In the genomic region with DNA sequence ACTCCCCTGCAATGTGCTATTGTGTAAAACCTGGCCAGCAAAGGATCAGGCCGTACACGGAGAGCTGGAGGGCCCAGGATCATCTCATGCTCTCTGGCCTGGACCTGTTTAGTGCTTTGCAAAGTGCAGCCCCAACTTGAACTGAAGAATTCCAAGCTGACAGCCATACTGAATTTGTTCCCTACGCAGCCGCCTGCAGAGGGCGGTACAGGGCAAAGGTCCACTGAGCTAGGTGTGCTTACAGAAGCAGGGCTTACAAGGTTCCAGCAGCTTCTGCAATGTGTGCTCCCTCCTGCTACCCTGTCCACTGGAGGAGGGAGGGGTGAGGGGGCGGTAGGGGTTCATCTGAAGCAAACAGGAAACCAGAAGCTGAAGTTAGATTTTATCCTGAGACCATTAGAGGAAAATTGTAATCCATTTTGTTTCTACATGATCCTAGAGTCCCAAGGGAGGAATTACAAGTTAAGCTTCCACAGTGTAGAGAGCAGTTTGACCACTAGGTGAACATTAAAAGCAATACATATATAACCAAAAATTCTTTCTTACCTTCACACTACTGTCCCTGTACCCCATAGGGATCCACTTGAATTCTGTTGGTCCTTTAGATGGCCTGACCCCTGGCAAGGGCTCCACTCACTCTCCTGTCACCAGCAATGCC, we compare ENCODE assay signal across 12 mouse cellular contexts. TPM values are rescaled to one million over a fixed set of nuclear protein-coding genes. Genes with fewer than 3 reads are reported as not detected.
A peak's percentile ranks its signal among the peaks of the same experiment; 100 is the strongest.
DNase-seq lines count a peak whose midpoint lies in the region; ATAC-seq and TF ChIP-seq lines count a peak whose summit lies in the region.
"Not testable (repeated sequence)": the region's sequence is repeated elsewhere in the genome, so short reads cannot be mapped to it uniquely, and the experiment has no call there.
"Had no signal": no experiment of that assay in that cellular context is flagged by ENCODE, and none has a peak within 500 bp of the region (broad histone marks: within the 10 kb centered on the region; RNA-seq: fewer than 3 reads in every experiment).

No protein-coding gene starts in this region.

- H3K36me3 ChIP-seq in CH12.LX (replicated peaks in 1 of 2; ENCODE audit: control insufficient read depth in 1 of 2, insufficient read depth in 1 of 2, low read length in 1 of 2); heart, postnatal 0 days (replicated peaks; ENCODE audit: control insufficient read depth, insufficient read depth, low read length); liver, embryonic 14.5 days (replicated peaks; ENCODE audit: control insufficient read depth, insufficient read depth, low read depth): not testable (repeated sequence)

- in situ Hi-C loops in CH12.LX (cut with MboI; ENCODE audit: low pct_ligation_motif_present, low pct_unique_long_range_greater_than_20kb, low sequenced_read_pairs) = loop anchor here (25.0 kb wide), 1 partner anchor 164 kb away; the partner anchor contains the start of gene Apol7e

- not testable (repeated sequence) for TF ChIP-seq EP300 in CH12.LX (IDR thresholded peaks at IDR 0.05; ENCODE audit: low read length); heart, postnatal 0 days (IDR thresholded peaks at IDR 0.05; ENCODE audit: low read depth); liver, embryonic 14.5 days (IDR thresholded peaks at IDR 0.05; ENCODE audit: low read depth)

- not testable (repeated sequence) for H3K27ac ChIP-seq in CH12.LX (ENCODE audit: insufficient read depth, low read depth); heart, postnatal 0 days (ENCODE audit: low read depth); liver, embryonic 14.5 days

- not testable (repeated sequence) for H3K4me3 ChIP-seq in CH12.LX (replicated peaks in 1 of 3; ENCODE audit: low read depth in 2 of 3, low read length in 2 of 3, poor library complexity in 1 of 3); heart, postnatal 0 days (ENCODE audit: low read depth, low read length); liver, embryonic 14.5 days (ENCODE audit: insufficient read depth in 1 of 2, low read depth in 2 of 2, low read length in 2 of 2)

- not testable (repeated sequence) for H3K9me3 ChIP-seq in CH12.LX (replicated peaks; ENCODE audit: low read length); heart, postnatal 0 days (replicated peaks; ENCODE audit: control insufficient read depth, low read length); liver, embryonic 14.5 days (ENCODE audit: control insufficient read depth, low read length)

- WGBS in heart, postnatal 0 days = 11% methylated on average over 6 of the region's 6 CpGs
- 12% methylated on average over 6 of the region's 6 CpGs for WGBS in liver, embryonic 14.5 days (ENCODE audit: insufficient replicate concordance)

- TF ChIP-seq RAD21 in CH12.LX (IDR thresholded peaks at IDR 0.05; ENCODE audit: low read depth, low read length) = peak; percentile 59

- peak; percentile 56 for DNase-seq in CH12.LX (ENCODE audit: extremely low read depth)
- peak; percentile 26 for DNase-seq in brain, adult 2 months (ENCODE audit: low read depth, low spot score)
- DNase-seq in fibroblast of lung, adult 2 months (ENCODE audit: low read depth) = peak; percentile 9
- peak; percentile 45 for DNase-seq in heart, postnatal 0 days (ENCODE audit: low spot score)
- peak; percentile 80 for DNase-seq in kidney, postnatal 14 days
- peak in 1 of 3 experiments; percentile 3 for DNase-seq in liver, embryonic 14.5 days (ENCODE audit: low read depth in 3 of 3, low spot score in 3 of 3)
- DNase-seq in ovary, postnatal 14 days (ENCODE audit: low spot score) = peak; percentile 55
- DNase-seq in thymus, postnatal 0 days (ENCODE audit: low spot score) = peak; percentile 45

- peaks cover 15% of the 10 kb centered on the region for H3K27me3 ChIP-seq in CH12.LX (replicated peaks)
- H3K27me3 ChIP-seq in heart, postnatal 0 days (ENCODE audit: control insufficient read depth, insufficient read depth, low read length); liver, embryonic 14.5 days (ENCODE audit: control insufficient read depth, insufficient read depth, low read length): not testable (repeated sequence)

- H3K79me2 ChIP-seq in CH12.LX (replicated peaks; ENCODE audit: control insufficient read depth, extremely low read depth, insufficient read depth, poor library complexity, severe bottlenecking) = not testable (repeated sequence)

- dilution Hi-C loops in CH12.LX (cut with MboI; ENCODE audit: extremely low pct_ligation_motif_present, extremely low pct_unique_long_range_greater_than_20kb, low sequenced_read_pairs) = not testable (repeated sequence)

- not testable (repeated sequence) for H3K4me1 ChIP-seq in CH12.LX (ENCODE audit: control insufficient read depth in 1 of 2, insufficient read depth in 2 of 2); heart, postnatal 0 days (ENCODE audit: control insufficient read depth, insufficient read depth); liver, embryonic 14.5 days (replicated peaks; ENCODE audit: control insufficient read depth in 2 of 2, insufficient read depth in 2 of 2, low read length in 1 of 2)

- TF ChIP-seq CTCF in CH12.LX (conservative IDR thresholded peaks at IDR 0.05 in 1 of 2, IDR thresholded peaks at IDR 0.05 in 1 of 2; ENCODE audit: low read depth in 2 of 2, low read length in 2 of 2) = peak in 1 of 2 experiments; percentile 70; a peak in 2 of 4 replicates
- peak; percentile 70 for TF ChIP-seq CTCF in heart, postnatal 0 days (IDR thresholded peaks at IDR 0.05; ENCODE audit: low read depth)
- peak; percentile 61 for TF ChIP-seq CTCF in liver, embryonic 14.5 days (IDR thresholded peaks at IDR 0.05; ENCODE audit: low read depth)

- not testable (repeated sequence) for H3K9ac ChIP-seq in CH12.LX (ENCODE audit: insufficient read depth, low read depth); heart, postnatal 0 days (replicated peaks; ENCODE audit: low read depth, low read length); liver, embryonic 14.5 days (replicated peaks)

- ATAC-seq in heart, postnatal 0 days (ENCODE audit: insufficient read depth, low read depth) = 0 out of 2 replicates have a peak, but pooled peaks have one; percentile 17
- not testable (repeated sequence) for ATAC-seq in liver, embryonic 14.5 days (ENCODE audit: insufficient read depth)

- TF ChIP-seq POLR2A in CH12.LX (IDR thresholded peaks at IDR 0.05; ENCODE audit: low read depth, low read length) = not testable (repeated sequence)

- H3K4me2 ChIP-seq in CH12.LX (ENCODE audit: insufficient read depth, low read depth, poor library complexity, severe bottlenecking); heart, postnatal 0 days (ENCODE audit: low read depth, low read length); liver, embryonic 14.5 days (ENCODE audit: low read depth): not testable (repeated sequence)

TF ChIP-seq in CH12.LX, 34 proteins besides CTCF, POLR2A, EP300 and RAD21:
- TF ChIP-seq SMC3 (IDR thresholded peaks at IDR 0.05; ENCODE audit: low read depth, low read length) (peak; percentile 76), ZC3H11A (IDR thresholded peaks at IDR 0.05; ENCODE audit: low read depth, low read length) (peak; percentile 8; the same call in 1 of the 2 replicates)

RNA-seq across cellular contexts. Expression of gene Apol7c, which starts 9.8 kb away (rescaled TPM):
- total RNA-seq in CH12.LX (2012; rRNA removed) = not detected in 2 replicates
- not detected in 2 replicates for total RNA-seq in CH12.LX (2014; rRNA removed)
- 0.17 and 0.37 TPM in 2 replicates for polyA plus RNA-seq in CH12.LX (2012; ENCODE audit: insufficient read length, low read depth)
- total RNA-seq in heart, postnatal 0 days (2014; rRNA removed; ENCODE audit: low replicate concordance) = 0.12 TPM in 1 of 2 replicates, not detected in the other
- not detected in 2 replicates for polyA plus RNA-seq in heart, postnatal 0 days (2015; fragmentation: Nextera tagmentation; extraction: Ambion mirVana)
- polyA plus RNA-seq in liver, embryonic 14.5 days (2012; rRNA removed) = 0.01 TPM in 1 of 2 replicates, not detected in the other
- polyA plus RNA-seq in liver, embryonic 14.5 days (2014; fragmentation: Nextera tagmentation; extraction: Ambion mirVana) = not detected in 2 replicates
- 11.8 and 13.3 TPM in 2 replicates for polyA plus RNA-seq in thymus, postnatal 0 days (2015; fragmentation: Nextera tagmentation; extraction: Ambion mirVana)
- polyA plus RNA-seq: embryonic facial prominence, embryonic 13.5 days; hindbrain, embryonic 12.5 days had no signal

RNA-seq across cellular contexts. Expression of gene Apol11a, which starts 15.2 kb away (rescaled TPM):
- total RNA-seq in CH12.LX (2012; rRNA removed) (not detected in 2 replicates), CH12.LX (2014; rRNA removed) (not detected in 2 replicates)
- not detected in 2 replicates for polyA plus RNA-seq in CH12.LX (2012; ENCODE audit: insufficient read length, low read depth)
- not detected in 2 replicates for total RNA-seq in heart, postnatal 0 days (2014; rRNA removed; ENCODE audit: low replicate concordance)
- not detected in 2 replicates for polyA plus RNA-seq in heart, postnatal 0 days (2015; fragmentation: Nextera tagmentation; extraction: Ambion mirVana)
- polyA plus RNA-seq in liver, embryonic 14.5 days (2012; rRNA removed) = 0.05 and 0.15 TPM in 2 replicates
- 0.08 and 0.19 TPM in 2 replicates for polyA plus RNA-seq in liver, embryonic 14.5 days (2014; fragmentation: Nextera tagmentation; extraction: Ambion mirVana)
- polyA plus RNA-seq in thymus, postnatal 0 days (2015; fragmentation: Nextera tagmentation; extraction: Ambion mirVana) = 0.09 and 0.27 TPM in 2 replicates
- polyA plus RNA-seq: CD4-positive, CD25-positive, alpha-beta regulatory T cell, adult 4 months; embryonic facial prominence, embryonic 13.5 days; hindbrain, embryonic 12.5 days; lung, embryonic 15.5 days had no signal

RNA-seq across cellular contexts. Expression of gene 1700025B11Rik, which starts 38.4 kb away (rescaled TPM):
- total RNA-seq in CH12.LX (2012; rRNA removed) = not detected in 2 replicates
- not detected in 2 replicates for total RNA-seq in CH12.LX (2014; rRNA removed)
- not detected in 2 replicates for polyA plus RNA-seq in CH12.LX (2012; ENCODE audit: insufficient read length, low read depth)
- not detected in 2 replicates for total RNA-seq in heart, postnatal 0 days (2014; rRNA removed; ENCODE audit: low replicate concordance)
- polyA plus RNA-seq in heart, postnatal 0 days (2015; fragmentation: Nextera tagmentation; extraction: Ambion mirVana) = not detected in 2 replicates
- not detected in 2 replicates for polyA plus RNA-seq in liver, embryonic 14.5 days (2012; rRNA removed)
- not detected in 2 replicates for polyA plus RNA-seq in liver, embryonic 14.5 days (2014; fragmentation: Nextera tagmentation; extraction: Ambion mirVana)
- not detected in 2 replicates for polyA plus RNA-seq in thymus, postnatal 0 days (2015; fragmentation: Nextera tagmentation; extraction: Ambion mirVana)
- polyA plus RNA-seq: CD4-positive, CD25-positive, alpha-beta regulatory T cell, adult 4 months; embryonic facial prominence, embryonic 13.5 days; hindbrain, embryonic 12.5 days; lung, embryonic 15.5 days had no signal

RNA-seq across cellular contexts. Expression of gene Apol10a, which starts 46.5 kb away (rescaled TPM):
- total RNA-seq in CH12.LX (2012; rRNA removed) = not detected in 2 replicates
- total RNA-seq in CH12.LX (2014; rRNA removed) = not detected in 2 replicates
- polyA plus RNA-seq in CH12.LX (2012; ENCODE audit: insufficient read length, low read depth) = not detected in 2 replicates
- not detected in 2 replicates for total RNA-seq in heart, postnatal 0 days (2014; rRNA removed; ENCODE audit: low replicate concordance)
- polyA plus RNA-seq in heart, postnatal 0 days (2015; fragmentation: Nextera tagmentation; extraction: Ambion mirVana) = 0.04 TPM in 1 of 2 replicates, not detected in the other
- 0.01 and 0.03 TPM in 2 replicates for polyA plus RNA-seq in liver, embryonic 14.5 days (2012; rRNA removed)
- not detected in 2 replicates for polyA plus RNA-seq in liver, embryonic 14.5 days (2014; fragmentation: Nextera tagmentation; extraction: Ambion mirVana)
- 0.05 TPM in 1 of 2 replicates, not detected in the other for polyA plus RNA-seq in thymus, postnatal 0 days (2015; fragmentation: Nextera tagmentation; extraction: Ambion mirVana)
- polyA plus RNA-seq: embryonic facial prominence, embryonic 13.5 days; hindbrain, embryonic 12.5 days; lung, embryonic 15.5 days had no signal
